Mouse (Mus musculus) hindbrain, embryonic 10.5 days (tissue): ENCODE measurements around the gene Slc7a14. TPM values are rescaled to one million over a fixed set of nuclear protein-coding genes. Genes with fewer than 3 reads are reported as not detected.
"Not testable (repeated sequence)": the region's sequence is repeated elsewhere in the genome, so short reads cannot be mapped to it uniquely, and the experiment has no call there.

Source experiments
- DNase-seq: peaks from one replicate; pipeline ENCODE4 v3.0.0-alpha.2; 2017; ENCODE audit warnings: low spot score
- H3K27ac ChIP-seq: fragments of 300-500 bp; sonication (generic); 2 replicates; pipeline ENCODE4 v1.5.1; 2016; ENCODE audit warnings: mild to moderate bottlenecking, moderate library complexity
- H3K27me3 ChIP-seq: fragments of 300-500 bp; sonication (generic); 2 replicates; pipeline ENCODE4 v1.6.1; 2016; ENCODE audit warnings: mild to moderate bottlenecking; ENCODE audit not compliant: poor library complexity, insufficient read depth, severe bottlenecking
- H3K36me3 ChIP-seq: fragments of 300-500 bp; sonication (generic); 2 replicates; pipeline ENCODE4 v1.6.1; 2016; ENCODE audit warnings: mild to moderate bottlenecking, moderate library complexity
- H3K4me1 ChIP-seq: fragments of 300-500 bp; sonication (generic); replicated peaks from 2 replicates; pipeline ENCODE4 v1.6.1; 2016; ENCODE audit warnings: mild to moderate bottlenecking
- H3K4me3 ChIP-seq: fragments of 300-500 bp; sonication (generic); 2 replicates; pipeline ENCODE4 v1.5.1; 2016; ENCODE audit warnings: mild to moderate bottlenecking, moderate library complexity
- H3K9me3 ChIP-seq: fragments of 300-500 bp; sonication (generic); 2 replicates; pipeline ENCODE4 v1.6.1; 2016; ENCODE audit warnings: mild to moderate bottlenecking, moderate library complexity
- WGBS: fragments of 180-500 bp; shearing (Covaris S2); methylation state at CpG from one replicate; pipeline ENCODE4 v1.1.7; 2016; 5-methylcytosine and 5-hydroxymethylcytosine counted together
- polyA plus RNA-seq: library from polyadenylated mRNA; unstranded; fragments of >200 nt; fragmentation: Nextera tagmentation; extraction: Ambion mirVana; gene quantifications from 2 replicates; pipeline ENCODE4 v1.2.1, GENCODE M21; 2016

Gene Slc7a14
- polyA plus RNA-seq, 1 experiment from 2014 or later, result 0.76 TPM

DNA sequence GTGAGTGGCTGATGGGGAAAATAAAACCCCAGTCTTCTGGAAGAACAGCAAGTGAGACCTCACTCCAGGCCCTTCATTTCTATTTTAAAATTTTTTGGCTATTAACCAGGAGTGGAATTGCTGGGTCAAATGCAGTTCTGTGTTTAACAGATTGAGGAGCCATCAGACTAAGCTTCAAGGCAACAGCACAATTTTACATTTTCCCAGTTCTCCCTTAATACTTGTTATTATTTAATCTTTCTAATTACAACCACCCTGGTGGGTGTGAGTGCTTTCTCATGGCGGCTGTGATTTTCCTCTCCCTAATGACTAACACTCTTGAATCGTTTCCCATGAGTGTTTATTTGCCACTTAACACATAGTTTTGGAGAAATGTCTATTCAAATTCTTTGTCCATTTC lies 29.1 kb downstream of the Slc7a14 start:
- H3K36me3 ChIP-seq, result no peaks in the 10 kb centered on the region
- no peaks in the 10 kb centered on the region for H3K9me3 ChIP-seq
- H3K27me3 ChIP-seq, result no peaks in the 10 kb centered on the region
- H3K4me1 ChIP-seq, result 0 out of 2 replicates have a peak, but pooled peaks cover 3% of the 10 kb centered on the region
- WGBS, result 73% methylated on average over 2 of the region's 2 CpGs
- H3K4me3 ChIP-seq, result no peak overlapping the region
- no peak overlapping the region for H3K27ac ChIP-seq
- DNase-seq, result no peak

- Histone ChIP-seq H3K4me3 (no peak overlapping the region), H3K27me3 (no peaks in the 10 kb centered on the region), H3K9me3 (no peaks in the 10 kb centered on the region), H3K27ac (no peak overlapping the region), H3K4me1 (no peaks in the 10 kb centered on the region), H3K36me3 (no peaks in the 10 kb centered on the region)
- 78% methylated on average over 2 of the region's 2 CpGs for WGBS
- DNase-seq, result no peak
Observed at GRCm38 (mm10) chr3:31274875-31275274, 35.3 kb downstream of the Slc7a14 start.

DNA sequence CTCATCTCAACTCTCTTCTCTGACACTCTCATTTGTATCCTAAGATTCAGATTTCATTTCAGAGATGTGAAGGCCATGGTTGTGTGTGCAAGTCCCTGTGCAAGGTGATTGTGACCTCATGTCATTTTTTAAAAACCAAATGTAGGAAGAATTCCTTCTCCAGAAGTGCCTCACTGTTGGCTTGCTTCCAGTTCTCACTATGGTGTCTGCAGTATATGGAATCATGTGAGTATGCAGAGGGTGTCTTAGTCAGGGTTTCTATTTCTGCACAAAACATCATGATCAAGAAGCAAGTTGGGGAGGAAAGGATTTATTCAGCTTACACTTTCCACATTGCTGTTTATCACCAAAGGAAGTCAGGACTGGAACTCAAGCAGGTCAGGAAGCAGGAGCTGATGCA lies 36.9 kb downstream of the Slc7a14 start:
- not testable (repeated sequence) for H3K4me3 ChIP-seq, H3K27ac ChIP-seq, DNase-seq, H3K9me3 ChIP-seq, H3K27me3 ChIP-seq, H3K36me3 ChIP-seq, H3K4me1 ChIP-seq

DNA sequence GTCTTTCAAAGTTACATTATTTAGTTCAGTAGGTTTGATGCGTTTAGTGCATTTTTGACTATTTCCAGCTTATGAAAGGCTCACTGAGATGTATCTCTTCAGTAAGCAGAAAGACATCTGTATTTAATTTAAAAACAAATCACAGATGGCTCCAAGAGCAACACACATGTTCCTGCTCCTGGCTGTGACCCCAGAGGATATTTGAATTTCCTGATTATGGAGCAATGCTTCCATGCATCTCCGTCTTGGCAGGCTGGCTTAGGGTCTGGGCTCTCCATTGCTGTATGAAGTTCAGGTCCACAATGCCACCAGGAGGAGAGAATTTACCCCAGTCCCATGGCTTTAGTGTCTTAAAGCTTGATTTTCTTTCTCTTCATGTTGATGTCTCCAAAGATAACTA lies 37.5 kb downstream of the Slc7a14 start:
- 65% methylated on average over 2 of the region's 2 CpGs for whole genome bisulfite sequencing
- no peaks in the 10 kb centered on the region for H3K27me3 ChIP-seq
- H3K4me1 ChIP-seq, result no peaks in the 10 kb centered on the region
- no peak overlapping the region for H3K4me3 ChIP-seq
- no peaks in the 10 kb centered on the region for H3K9me3 ChIP-seq
- H3K27ac ChIP-seq, result no peak overlapping the region
- no peak for DNase-seq
- H3K36me3 ChIP-seq, result no peaks in the 10 kb centered on the region

GRCm38 (mm10) chr3:31269551-31270317 lies 40.4 kb downstream of the Slc7a14 start:
- no peaks in the 10 kb centered on the region for H3K27me3 ChIP-seq
- no peak overlapping the region for H3K27ac ChIP-seq
- DNase-seq, result no peak
- H3K4me3 ChIP-seq, result no peak overlapping the region
- no peaks in the 10 kb centered on the region for H3K9me3 ChIP-seq
- WGBS, result 79% methylated on average over 4 of the region's 4 CpGs
- no peaks in the 10 kb centered on the region for H3K36me3 ChIP-seq
- no peaks in the 10 kb centered on the region for H3K4me1 ChIP-seq

- WGBS, result 96% methylated on average over 2 of the region's 2 CpGs
Observed at GRCm38 (mm10) chr3:31267921-31268320, 42.3 kb downstream of the Slc7a14 start.

GRCm38 (mm10) chr3:31266941-31267340 lies 43.2 kb downstream of the Slc7a14 start:
- no peak for DNase-seq
- 91% methylated on average over 7 of the region's 7 CpGs for WGBS

More at GRCm38 (mm10) chr3:31267921-31268320, 42.3 kb downstream of the Slc7a14 start:
- H3K27ac ChIP-seq, result no peak overlapping the region
- no peaks in the 10 kb centered on the region for H3K36me3 ChIP-seq
- no peak for DNase-seq
- H3K4me1 ChIP-seq, result no peaks in the 10 kb centered on the region
- H3K9me3 ChIP-seq, result no peaks in the 10 kb centered on the region
- no peaks in the 10 kb centered on the region for H3K27me3 ChIP-seq
- H3K4me3 ChIP-seq, result no peak overlapping the region

DNA sequence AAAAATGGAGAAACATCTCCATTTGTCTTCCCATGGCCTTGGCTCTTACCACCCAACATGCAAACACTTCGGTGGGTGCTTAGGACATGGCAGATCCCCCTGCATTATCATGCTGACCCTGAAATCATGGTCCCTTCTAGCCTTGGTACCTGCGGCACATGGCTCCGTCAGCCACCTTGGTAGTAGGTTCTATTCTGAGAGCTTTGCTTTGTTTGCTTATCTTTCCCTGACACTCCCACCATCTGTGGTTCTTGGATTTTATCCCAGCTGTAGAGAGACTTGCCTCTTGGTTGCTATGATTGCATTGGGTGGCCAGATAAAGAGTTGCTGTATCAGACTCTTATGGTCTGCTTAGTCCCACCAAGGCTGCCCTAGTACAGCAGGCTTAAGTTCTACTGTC lies 46.6 kb downstream of the Slc7a14 start:
- H3K27ac ChIP-seq, result no peak overlapping the region
- DNase-seq, result no peak
- no peak overlapping the region for H3K4me3 ChIP-seq
- peaks cover 23% of the 10 kb centered on the region for H3K4me1 ChIP-seq
- H3K27me3 ChIP-seq, result no peaks in the 10 kb centered on the region
- H3K36me3 ChIP-seq, result no peaks in the 10 kb centered on the region
- WGBS, result 93% methylated on average over 3 of the region's 3 CpGs
- H3K9me3 ChIP-seq, result no peaks in the 10 kb centered on the region

More at GRCm38 (mm10) chr3:31266941-31267340, 43.2 kb downstream of the Slc7a14 start:
- Histone ChIP-seq H3K27me3 (no peaks in the 10 kb centered on the region), H3K4me1 (no peaks in the 10 kb centered on the region), H3K36me3 (no peaks in the 10 kb centered on the region), H3K9me3 (no peaks in the 10 kb centered on the region), H3K4me3 (no peak overlapping the region), H3K27ac (no peak overlapping the region)

DNA sequence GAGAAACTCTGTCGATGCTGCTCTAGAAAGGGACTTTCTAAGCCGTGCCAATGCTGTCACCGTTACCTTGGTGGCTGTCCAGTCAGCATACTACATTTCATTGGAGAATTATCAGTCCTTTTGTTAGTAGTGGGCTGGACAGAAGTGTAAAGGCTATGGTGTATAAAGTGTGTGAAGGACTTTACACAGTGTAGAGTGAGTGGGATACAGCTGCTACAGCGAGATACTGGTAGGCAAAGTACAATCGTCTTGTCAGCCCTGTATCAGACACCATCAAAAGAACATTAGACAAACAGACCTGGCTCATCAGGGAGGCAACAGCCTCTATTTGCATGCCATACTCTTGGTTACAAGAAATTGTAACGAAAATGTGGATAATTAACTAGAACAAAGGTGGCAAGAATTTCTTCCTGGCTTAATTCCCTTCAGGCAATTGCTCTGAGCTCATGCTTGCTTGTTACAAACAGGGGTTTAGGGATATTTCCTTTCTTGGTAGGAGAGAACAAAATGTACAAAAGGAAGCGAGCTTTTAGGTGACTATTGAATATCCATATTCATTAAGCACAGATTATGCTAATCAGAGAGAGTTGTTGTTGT lies 48.7 kb downstream of the Slc7a14 start:
- H3K4me1 ChIP-seq, result peaks cover 23% of the 10 kb centered on the region
- no peaks in the 10 kb centered on the region for H3K27me3 ChIP-seq
- no peaks in the 10 kb centered on the region for H3K36me3 ChIP-seq
- WGBS, result 68% methylated on average over 7 of the region's 7 CpGs
- no peak for DNase-seq
- H3K9me3 ChIP-seq, result no peaks in the 10 kb centered on the region
- no peak overlapping the region for H3K4me3 ChIP-seq
- 0 out of 2 replicates have a peak overlapping the region, but pooled peaks have one; percentile 80 for H3K27ac ChIP-seq

- Histone ChIP-seq H3K27ac (peak overlapping the region; percentile 80; the same call in 1 of the 2 replicates), H3K9me3 (no peaks in the 10 kb centered on the region), H3K4me3 (no peak overlapping the region), H3K36me3 (no peaks in the 10 kb centered on the region), H3K27me3 (no peaks in the 10 kb centered on the region), H3K4me1 (peaks cover 23% of the 10 kb centered on the region)
- 45% methylated on average over 3 of the region's 3 CpGs for WGBS
- no peak for DNase-seq
Observed at GRCm38 (mm10) chr3:31260964-31261346, 49.2 kb downstream of the Slc7a14 start.

DNA sequence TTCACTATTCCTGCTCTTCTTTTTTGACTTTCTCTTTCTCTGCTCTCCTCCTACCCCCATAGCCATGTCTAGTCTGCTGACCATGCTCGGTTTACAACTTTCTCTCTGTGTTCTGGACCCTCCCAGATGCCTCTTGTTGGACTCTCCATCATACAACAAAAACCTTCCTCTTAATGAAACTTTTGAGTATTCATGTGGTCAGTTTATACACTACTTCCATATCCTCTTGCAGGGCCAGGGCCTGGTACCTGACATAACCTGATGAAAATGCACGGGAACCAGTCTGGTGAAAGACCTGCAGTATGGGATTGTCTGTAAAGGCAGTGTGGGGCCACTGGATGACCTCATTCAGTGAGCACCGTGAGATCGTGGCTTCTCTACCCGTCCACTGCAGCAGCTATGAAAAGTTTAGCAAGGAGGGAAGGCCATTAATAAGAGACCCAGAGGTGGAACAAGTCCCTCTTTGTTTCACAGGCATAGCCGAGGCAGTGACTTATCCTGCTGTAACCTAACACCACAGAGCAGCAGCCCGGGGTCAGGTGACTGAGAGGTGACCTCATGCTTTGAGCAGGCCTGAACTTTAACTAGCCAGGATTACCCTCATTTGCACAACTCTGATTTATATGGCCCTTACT lies 49.7 kb downstream of the Slc7a14 start:
- H3K4me3 ChIP-seq, result no peak overlapping the region
- peak; percentile 75 for DNase-seq

GRCm38 (mm10) chr3:31259553-31260255 lies 50.5 kb downstream of the Slc7a14 start:
- Histone ChIP-seq H3K36me3 (no peaks in the 10 kb centered on the region), H3K27ac (peak overlapping the region; percentile 80), H3K27me3 (no peaks in the 10 kb centered on the region), H3K9me3 (no peaks in the 10 kb centered on the region), H3K4me3 (no peak overlapping the region), H3K4me1 (peaks cover 23% of the 10 kb centered on the region)
- WGBS, result 84% methylated on average over 7 of the region's 7 CpGs
- no peak for DNase-seq

More for the DNA sequence above, 49.7 kb downstream of the Slc7a14 start:
- H3K27ac ChIP-seq, result peak overlapping the region; percentile 80
- peaks cover 23% of the 10 kb centered on the region for H3K4me1 ChIP-seq
- H3K27me3 ChIP-seq, result no peaks in the 10 kb centered on the region
- no peaks in the 10 kb centered on the region for H3K36me3 ChIP-seq
- no peaks in the 10 kb centered on the region for H3K9me3 ChIP-seq
- 19% methylated on average over 7 of the region's 7 CpGs for WGBS
